Mouse (Mus musculus) liver, adult 2 months (tissue): ENCODE data around the gene Erg.

ENCODE experiments used
- CTCF ChIP-seq: fragments of 200-500 bp; IDR thresholded peaks from 2 replicates; pipeline ENCODE4 v1.5.1; 2011; ENCODE audit warnings: low read depth, low read length, control low read depth
- POLR2A ChIP-seq: fragments of 200-500 bp; IDR thresholded peaks from 2 replicates; pipeline ENCODE4 v1.6.1; 2011; ENCODE audit warnings: low read length, control low read depth; ENCODE audit not compliant: insufficient read depth; ENCODE audit errors: extremely low read depth

DNA sequence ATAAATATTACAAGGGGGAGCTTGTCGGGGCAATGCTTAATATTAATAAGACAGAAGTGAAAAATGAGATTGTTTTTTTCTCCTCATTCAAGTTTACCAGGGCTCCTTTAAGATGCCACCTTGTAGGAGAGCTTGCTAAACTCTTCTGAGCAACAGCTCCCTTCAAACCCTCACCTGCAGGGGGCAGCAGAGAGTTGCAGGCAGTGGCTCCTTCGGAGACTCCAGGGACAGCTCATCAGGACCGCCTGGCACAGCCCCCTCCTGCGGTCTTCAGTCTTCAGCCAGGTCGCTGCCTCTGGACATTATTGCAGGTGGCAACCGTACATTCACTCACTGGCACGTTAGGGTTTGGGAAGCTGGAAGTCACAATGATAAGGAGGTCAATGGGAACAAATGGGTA is 18.9 kb upstream of the Erg start:
- TF ChIP-seq POLR2A: no peak
- peak; percentile 90 for TF ChIP-seq CTCF
